Mouse (Mus musculus) hindbrain, embryonic 12.5 days (tissue): ENCODE results near the gene Nr1d1. TPM values are rescaled to one million over a fixed set of nuclear protein-coding genes. Genes with fewer than 3 reads are reported as not detected.

Experiments
- ATAC-seq: fragments of 200-750 bp; cut with Nextera tagmentation; 2 replicates; pipeline ENCODE4 v1.8.0; 2017; ENCODE audit warnings: moderate TSS enrichment; ENCODE audit not compliant: low FRiP score
- H3K27ac ChIP-seq: fragments of 300-500 bp; sonication (generic); 2 replicates; pipeline ENCODE4 v1.5.1; 2016; ENCODE audit warnings: mild to moderate bottlenecking
- H3K27me3 ChIP-seq: fragments of 300-500 bp; sonication (generic); 2 replicates; pipeline ENCODE4 v1.6.1; 2016; ENCODE audit warnings: mild to moderate bottlenecking
- H3K36me3 ChIP-seq: fragments of 300-500 bp; sonication (generic); 2 replicates; pipeline ENCODE4 v1.6.1; 2016; ENCODE audit warnings: mild to moderate bottlenecking
- H3K4me1 ChIP-seq: fragments of 300-500 bp; sonication (generic); 2 replicates; pipeline ENCODE4 v1.6.1; 2016
- H3K4me2 ChIP-seq: fragments of 300-500 bp; sonication (generic); replicated peaks from 2 replicates; pipeline ENCODE4 v1.6.1; 2016; ENCODE audit warnings: mild to moderate bottlenecking
- H3K4me3 ChIP-seq: fragments of 300-500 bp; sonication (generic); 2 replicates; pipeline ENCODE4 v1.5.1; 2016; ENCODE audit warnings: mild to moderate bottlenecking
- H3K9ac ChIP-seq: fragments of 300-500 bp; sonication (generic); 2 replicates; pipeline ENCODE4 v1.6.1; 2016; ENCODE audit warnings: mild to moderate bottlenecking, moderate library complexity
- H3K9me3 ChIP-seq: fragments of 300-500 bp; sonication (generic); replicated peaks from 2 replicates; pipeline ENCODE4 v1.6.1; 2016; ENCODE audit warnings: mild to moderate bottlenecking
- WGBS: fragments of 180-500 bp; shearing (Covaris S2); methylation state at CpG from one replicate; pipeline ENCODE4 v1.1.7; 2016; 5-methylcytosine and 5-hydroxymethylcytosine counted together
- polyA plus RNA-seq: library from polyadenylated mRNA; unstranded; fragments of >200 nt; fragmentation: Nextera tagmentation; extraction: Ambion mirVana; gene quantifications from 2 replicates; pipeline ENCODE4 v1.2.1, GENCODE M21; 2016

Nr1d1 gene
- polyA plus RNA-seq, 1 experiment from 2014 or later, result 1.2 TPM

- H3K4me1 ChIP-seq, result peaks cover 57% of the 10 kb centered on the region
- H3K9ac ChIP-seq, result no peak overlapping the region
- no peak overlapping the region for H3K4me3 ChIP-seq
- 77% methylated on average over 9 of the region's 9 CpGs for WGBS
- peak overlapping the region; percentile 57 for H3K27ac ChIP-seq
- no peak overlapping the region for H3K4me2 ChIP-seq
- peaks cover 40% of the 10 kb centered on the region for H3K36me3 ChIP-seq
- ATAC-seq, result no peak
- H3K9me3 ChIP-seq, result no peaks in the 10 kb centered on the region
- H3K27me3 ChIP-seq, result no peaks in the 10 kb centered on the region
Observed at GRCm38 (mm10) chr11:98754151-98754620, 20.9 kb downstream of the Nr1d1 start.

GRCm38 (mm10) chr11:98753264-98753663, 21.9 kb downstream of the Nr1d1 start:
- Histone ChIP-seq H3K4me3 (no peak overlapping the region), H3K36me3 (peaks cover 30% of the 10 kb centered on the region), H3K4me1 (peaks cover 66% of the 10 kb centered on the region), H3K27ac (no peak overlapping the region), H3K9me3 (no peaks in the 10 kb centered on the region), H3K4me2 (no peak overlapping the region), H3K9ac (no peak overlapping the region), H3K27me3 (no peaks in the 10 kb centered on the region)
- no peak for ATAC-seq
- 90% methylated on average over 5 of the region's 5 CpGs for WGBS

- Histone ChIP-seq H3K9me3 (no peaks in the 10 kb centered on the region), H3K27ac (0 out of 2 replicates have a peak overlapping the region, but pooled peaks have one; percentile 4), H3K27me3 (no peaks in the 10 kb centered on the region), H3K4me2 (no peak overlapping the region), H3K9ac (no peak overlapping the region), H3K4me1 (peaks cover 72% of the 10 kb centered on the region), H3K4me3 (no peak overlapping the region), H3K36me3 (peaks cover 26% of the 10 kb centered on the region)
- 91% methylated on average over 10 of the region's 10 CpGs for WGBS
- ATAC-seq, result no peak
Observed at GRCm38 (mm10) chr11:98752562-98753140, 22.5 kb downstream of the Nr1d1 start.

- 0 out of 2 replicates have a peak overlapping the region, but pooled peaks have one; percentile 3 for H3K4me3 ChIP-seq
- ATAC-seq, result no peak
- H3K27me3 ChIP-seq, result no peaks in the 10 kb centered on the region
- H3K9ac ChIP-seq, result peak overlapping the region; percentile 59
- H3K36me3 ChIP-seq, result peaks cover 16% of the 10 kb centered on the region
- WGBS, result 30% methylated on average over 6 of the region's 6 CpGs
- peak overlapping the region; percentile 88 for H3K4me2 ChIP-seq
- H3K27ac ChIP-seq, result peak overlapping the region; percentile 97
- no peaks in the 10 kb centered on the region for H3K9me3 ChIP-seq
- H3K4me1 ChIP-seq, result peaks cover 85% of the 10 kb centered on the region
Observed at GRCm38 (mm10) chr11:98751221-98751782, 23.8 kb downstream of the Nr1d1 start.

- H3K36me3 ChIP-seq, result peaks cover 16% of the 10 kb centered on the region
- H3K9ac ChIP-seq, result peak overlapping the region; percentile 59
- peak overlapping the region; percentile 3; the same call in 1 of the 2 replicates for H3K4me3 ChIP-seq
- peak; percentile 64 for ATAC-seq
- H3K27ac ChIP-seq, result peak overlapping the region; percentile 97
- H3K9me3 ChIP-seq, result no peaks in the 10 kb centered on the region
- H3K4me2 ChIP-seq, result peak overlapping the region; percentile 88
- WGBS, result 26% methylated on average over 17 of the region's 17 CpGs
- H3K27me3 ChIP-seq, result no peaks in the 10 kb centered on the region
- peaks cover 93% of the 10 kb centered on the region for H3K4me1 ChIP-seq
Observed at GRCm38 (mm10) chr11:98750351-98751201, 24.6 kb downstream of the Nr1d1 start.

GRCm38 (mm10) chr11:98749716-98750115, 25.4 kb downstream of the Nr1d1 start:
- 29% methylated on average over 5 of the region's 5 CpGs for WGBS
- H3K9me3 ChIP-seq, result no peaks in the 10 kb centered on the region
- H3K4me1 ChIP-seq, result peaks cover 97% of the 10 kb centered on the region
- peak overlapping the region; percentile 18; the same call in 1 of the 2 replicates for H3K4me3 ChIP-seq
- ATAC-seq, result peak; percentile 17; the same call in 1 of the 2 replicates
- peak overlapping the region; percentile 88 for H3K4me2 ChIP-seq
- H3K27ac ChIP-seq, result peak overlapping the region; percentile 97
- H3K36me3 ChIP-seq, result peaks cover 16% of the 10 kb centered on the region
- no peaks in the 10 kb centered on the region for H3K27me3 ChIP-seq
- peak overlapping the region; percentile 61 for H3K9ac ChIP-seq

- Histone ChIP-seq H3K27me3 (no peaks in the 10 kb centered on the region), H3K9me3 (no peaks in the 10 kb centered on the region), H3K9ac (peak overlapping the region; percentile 61), H3K36me3 (peaks cover 9% of the 10 kb centered on the region), H3K4me3 (peak overlapping the region; percentile 18), H3K4me1 (peaks cover 97% of the 10 kb centered on the region), H3K27ac (peak overlapping the region; percentile 97), H3K4me2 (peak overlapping the region; percentile 88)
- ATAC-seq, result peak; percentile 47
- WGBS, result 26% methylated on average over 15 of the region's 15 CpGs
Observed at GRCm38 (mm10) chr11:98748506-98749416, 26.4 kb downstream of the Nr1d1 start.

- Histone ChIP-seq H3K9me3 (no peaks in the 10 kb centered on the region), H3K27ac (peak overlapping the region; percentile 97), H3K4me1 (peaks cover 98% of the 10 kb centered on the region), H3K4me2 (peak overlapping the region; percentile 88), H3K36me3 (peaks cover 1% of the 10 kb centered on the region), H3K27me3 (no peaks in the 10 kb centered on the region), H3K4me3 (peak overlapping the region; percentile 18), H3K9ac (peak overlapping the region; percentile 61)
- WGBS, result 13% methylated on average over 6 of the region's 6 CpGs
- ATAC-seq, result no peak
Observed at GRCm38 (mm10) chr11:98747804-98748505, 27.2 kb downstream of the Nr1d1 start.

GRCm38 (mm10) chr11:98746855-98747693, 28.1 kb downstream of the Nr1d1 start:
- Histone ChIP-seq H3K27me3 (no peaks in the 10 kb centered on the region), H3K36me3 (no peaks in the 10 kb centered on the region), H3K4me3 (peak overlapping the region; percentile 18), H3K9me3 (no peaks in the 10 kb centered on the region), H3K9ac (peak overlapping the region; percentile 61), H3K4me1 (peaks cover 96% of the 10 kb centered on the region), H3K27ac (peak overlapping the region; percentile 97), H3K4me2 (peak overlapping the region; percentile 88)
- 9% methylated on average over 19 of the region's 19 CpGs for WGBS
- peak; percentile 33 for ATAC-seq

- Histone ChIP-seq H3K9me3 (no peaks in the 10 kb centered on the region), H3K9ac (peak overlapping the region; percentile 61), H3K4me1 (peaks cover 90% of the 10 kb centered on the region), H3K27ac (peak overlapping the region; percentile 97), H3K27me3 (no peaks in the 10 kb centered on the region), H3K4me3 (0 out of 2 replicates have a peak overlapping the region, but pooled peaks have one; percentile 18), H3K4me2 (peak overlapping the region; percentile 88), H3K36me3 (no peaks in the 10 kb centered on the region)
- WGBS, result 42% methylated on average over 12 of the region's 12 CpGs
- no peak for ATAC-seq
Observed at GRCm38 (mm10) chr11:98745932-98746853, 28.9 kb downstream of the Nr1d1 start.
